Mouse (Mus musculus) thymus, adult 2 months (tissue): ENCODE results near the gene Plac1. TPM values are rescaled to one million over a fixed set of nuclear protein-coding genes. Genes with fewer than 3 reads are reported as not detected.
A peak's percentile ranks its signal among the peaks of the same experiment; 100 is the strongest.
"Not testable (repeated sequence)": the region's sequence is repeated elsewhere in the genome, so short reads cannot be mapped to it uniquely, and the experiment has no call there.

Source experiments
- DNase-seq: peaks from one replicate; pipeline ENCODE4 v3.0.0; 2021
- H3K27ac ChIP-seq: fragments of 200-500 bp; 2 replicates; pipeline ENCODE4 v1.5.1; 2012; ENCODE audit warnings: low read length, control low read depth; ENCODE audit not compliant: control insufficient read depth, insufficient read depth
- H3K27me3 ChIP-seq: fragments of 200-500 bp; 2 replicates; pipeline ENCODE4 v1.6.1; 2012; ENCODE audit warnings: mild to moderate bottlenecking, low read length, moderate library complexity, mixed read lengths; ENCODE audit not compliant: control insufficient read depth, insufficient read depth
- H3K36me3 ChIP-seq: fragments of 200-500 bp; 2 replicates; pipeline ENCODE4 v1.6.1; 2012; ENCODE audit warnings: mild to moderate bottlenecking, low read length, moderate library complexity; ENCODE audit not compliant: control insufficient read depth, insufficient read depth
- H3K4me1 ChIP-seq: fragments of 200-500 bp; replicated peaks from 2 replicates; pipeline ENCODE4 v1.6.1; 2012; ENCODE audit warnings: low read length; ENCODE audit not compliant: control insufficient read depth, insufficient read depth
- H3K4me3 ChIP-seq: fragments of 200-500 bp; 2 replicates; pipeline ENCODE4 v1.5.1; 2012; ENCODE audit warnings: mild to moderate bottlenecking, low read length, control low read depth, moderate library complexity; ENCODE audit not compliant: control insufficient read depth, insufficient read depth
- CTCF ChIP-seq: fragments of 200-500 bp; IDR thresholded peaks from 2 replicates; pipeline ENCODE4 v1.5.1; 2012; ENCODE audit warnings: mild to moderate bottlenecking, control low read depth, low read length, moderate library complexity, borderline replicate concordance; ENCODE audit not compliant: control insufficient read depth, poor library complexity, insufficient read depth; ENCODE audit errors: extremely low read depth
- POLR2A ChIP-seq: fragments of 200-500 bp; IDR thresholded peaks from 2 replicates; pipeline ENCODE4 v1.6.1; 2012; ENCODE audit warnings: mild to moderate bottlenecking, low read length, control low read depth, moderate library complexity; ENCODE audit not compliant: control insufficient read depth, poor library complexity, insufficient read depth; ENCODE audit errors: extremely low read depth
- WGBS: fragments of 180-500 bp; shearing (Covaris S2); methylation state at CpG from one replicate; pipeline ENCODE4 v1.1.7; 2018; 5-methylcytosine and 5-hydroxymethylcytosine counted together
- polyA plus RNA-seq: library from polyadenylated mRNA; depleted of rRNA; stranded (reverse); fragments of >200 nt; gene quantifications from 2 replicates; pipeline ENCODE4 v1.2.3, GENCODE M21; 2012; rRNA removed

Gene Plac1
- polyA plus RNA-seq, 1 experiment: 0.31 TPM

DNA sequence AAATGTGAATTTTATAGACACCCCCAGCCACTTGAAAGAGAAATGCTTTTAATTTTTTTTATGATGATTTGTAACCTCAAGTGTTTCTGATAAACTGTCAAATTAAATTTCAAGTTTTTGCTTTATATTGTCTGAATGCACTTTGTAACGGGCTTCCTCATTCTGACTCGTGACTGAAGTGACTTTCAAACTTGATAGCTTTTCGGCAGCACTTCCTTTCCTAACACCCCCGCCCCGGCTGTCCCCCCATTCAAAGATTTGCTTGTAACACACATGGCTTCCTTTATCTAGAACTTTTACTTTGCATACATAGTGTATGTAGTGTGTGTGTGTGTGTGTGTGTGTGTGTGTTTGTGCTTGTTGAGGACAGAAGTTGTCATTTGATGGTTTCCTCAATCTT lies 210.4 kb downstream of the Plac1 start:
- TF ChIP-seq POLR2A (no peak), CTCF (no peak)
- no peak overlapping the region for H3K27ac ChIP-seq
- WGBS: 6% methylated on average over 5 of the region's 5 CpGs
- H3K4me3 ChIP-seq: no peak overlapping the region
- H3K36me3 ChIP-seq: no peaks in the 10 kb centered on the region
- DNase-seq: peak; percentile 9
- no peaks in the 10 kb centered on the region; the same call in 1 of the 2 replicates for H3K4me1 ChIP-seq
- no peaks in the 10 kb centered on the region for H3K27me3 ChIP-seq

DNA sequence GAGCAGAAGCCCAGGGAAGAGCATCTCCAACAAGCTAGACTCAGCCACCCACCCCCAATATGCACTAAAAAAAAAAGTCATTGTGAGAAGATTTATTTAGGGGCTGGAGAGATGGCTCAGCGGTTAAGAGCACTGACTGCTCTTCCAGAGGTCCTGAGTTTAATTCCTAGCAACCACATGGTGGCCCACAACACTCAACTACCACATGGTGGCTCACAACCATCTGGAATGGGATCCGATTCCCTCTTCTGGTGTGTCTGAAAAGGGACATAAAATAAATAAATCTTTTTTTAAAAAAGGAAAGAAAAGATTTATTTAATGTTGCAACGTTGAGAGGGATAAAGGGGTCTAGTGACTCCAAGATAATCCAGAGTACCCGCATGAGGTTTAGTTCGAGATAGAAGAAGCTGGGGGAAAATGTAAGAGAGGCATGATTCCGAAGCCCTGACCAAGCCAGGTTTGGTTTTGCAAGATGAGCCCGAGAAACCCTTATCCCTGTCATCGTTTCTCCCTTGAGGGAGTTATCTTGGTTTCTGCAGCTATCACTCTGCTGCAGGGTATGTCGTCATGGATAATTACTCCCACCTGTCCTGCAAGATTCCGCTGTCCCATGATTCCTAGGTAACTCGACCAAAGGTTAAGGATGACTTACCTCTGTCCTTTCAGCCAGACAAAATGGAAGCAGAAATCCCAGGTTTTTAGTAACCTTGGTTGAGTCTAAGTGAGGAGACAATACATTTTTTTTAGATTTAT lies 214.3 kb downstream of the Plac1 start:
- WGBS: 90% methylated on average over 11 of the region's 11 CpGs

DNA sequence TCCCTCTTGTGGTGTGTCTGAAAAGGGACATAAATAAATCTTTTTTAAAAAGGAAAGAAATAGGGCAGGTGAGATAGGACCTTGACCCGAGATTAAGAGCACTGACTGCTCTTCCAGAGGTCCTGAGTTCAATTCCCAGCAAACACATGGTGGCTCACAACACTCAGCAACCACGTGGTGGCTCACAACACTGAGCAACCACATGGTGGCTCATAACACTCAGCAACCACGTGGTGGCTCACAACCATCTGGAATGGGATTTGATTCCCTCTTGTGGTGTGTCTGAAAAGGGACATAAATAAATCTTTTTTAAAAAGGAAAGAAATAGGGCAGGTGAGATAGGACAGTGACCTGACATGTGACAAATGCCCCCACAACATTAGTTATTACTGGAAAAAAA lies 215.6 kb downstream of the Plac1 start:
- WGBS: 17% methylated on average over 3 of the region's 3 CpGs
- not testable (repeated sequence) for DNase-seq

More for the DNA sequence above, 214.3 kb downstream of the Plac1 start:
- Histone ChIP-seq H3K27me3 (no peaks in the 10 kb centered on the region), H3K36me3 (no peaks in the 10 kb centered on the region), H3K4me3 (no peak overlapping the region), H3K4me1 (no peaks in the 10 kb centered on the region), H3K27ac (no peak overlapping the region)
- DNase-seq: no peak
- TF ChIP-seq CTCF (no peak), POLR2A (no peak)

DNA sequence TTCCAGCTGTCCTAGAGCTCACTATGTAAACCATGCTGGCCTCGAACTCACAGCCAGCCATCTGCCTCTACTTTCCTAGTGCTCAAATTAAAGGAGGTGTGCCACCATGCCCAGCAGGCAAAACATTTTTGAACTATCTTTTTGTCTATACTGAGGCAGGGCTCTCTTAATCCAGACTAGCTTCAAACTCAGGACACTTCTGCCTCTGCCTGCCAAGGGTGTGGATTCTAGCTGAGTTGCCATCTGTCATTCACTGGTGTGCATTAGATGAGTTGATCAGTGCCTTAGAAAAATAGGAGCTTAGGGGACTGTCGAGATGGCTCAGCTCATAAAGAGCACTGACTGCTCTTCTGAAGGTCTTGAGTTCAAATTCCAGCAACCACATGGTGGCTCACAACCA lies 216.9 kb downstream of the Plac1 start:
- H3K27ac ChIP-seq: no peak overlapping the region

More for the DNA sequence above, 215.6 kb downstream of the Plac1 start:
- not testable (repeated sequence) for H3K4me1 ChIP-seq, H3K27me3 ChIP-seq, H3K4me3 ChIP-seq, H3K36me3 ChIP-seq, H3K27ac ChIP-seq

More for the DNA sequence above, 216.9 kb downstream of the Plac1 start:
- H3K4me1 ChIP-seq: no peaks in the 10 kb centered on the region
- DNase-seq: no peak
- TF ChIP-seq CTCF (no peak), POLR2A (no peak)
- no peak overlapping the region for H3K4me3 ChIP-seq
- 98% methylated on average over 2 of the region's 2 CpGs for WGBS
- no peaks in the 10 kb centered on the region for H3K36me3 ChIP-seq
- H3K27me3 ChIP-seq: no peaks in the 10 kb centered on the region

Other genes starting within 250 kb of the Plac1 start
- gene Fam122b, start 29.7 kb upstream of the Plac1 start, polyA plus RNA-seq: 7.8 and 8.2 TPM in 2 replicates
- not detected in 2 replicates for gene Fam122c, start 33.3 kb upstream of the Plac1 start, polyA plus RNA-seq
- gene Mospd1, start 130.4 kb upstream of the Plac1 start, polyA plus RNA-seq: 2.3 and 3.0 TPM in 2 replicates
- gene Etd, start 194.8 kb upstream of the Plac1 start, polyA plus RNA-seq: not detected in 2 replicates